Mouse (Mus musculus): ENCODE results near the gene March10. TPM values are rescaled to one million over a fixed set of nuclear protein-coding genes. Genes with fewer than 3 reads are reported as not detected.

March10 gene
- 1.2 and 2.4 TPM in 2 replicates for polyA plus RNA-seq (2012; rRNA removed)

DNA sequence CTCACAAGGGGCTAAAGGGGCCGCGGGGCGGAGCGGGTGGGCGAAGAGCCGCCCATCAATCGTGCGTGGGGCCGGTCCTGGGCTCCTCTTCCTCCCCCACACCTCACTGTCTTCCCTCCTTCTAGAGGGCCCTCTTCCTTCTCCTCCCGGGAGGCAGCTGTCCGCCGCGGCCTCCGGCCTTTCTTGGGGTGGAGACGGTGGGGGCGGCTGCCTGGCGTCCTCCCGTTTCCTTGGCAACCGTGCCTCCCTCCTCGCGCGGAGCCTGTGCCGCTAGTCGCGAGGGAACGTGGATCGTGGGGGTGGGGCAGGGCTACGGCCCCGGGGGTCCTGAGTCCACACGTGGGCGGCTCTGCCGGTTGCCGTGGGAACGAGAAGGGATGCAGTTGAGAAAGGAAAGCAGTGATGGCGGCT lies at the start of gene March10:
Gene March10, minus strand, starts transcription at position 239 of the 411 bp plus-strand sequence.
- no peak for DNase-seq (ENCODE audit: low read depth)

DNA sequence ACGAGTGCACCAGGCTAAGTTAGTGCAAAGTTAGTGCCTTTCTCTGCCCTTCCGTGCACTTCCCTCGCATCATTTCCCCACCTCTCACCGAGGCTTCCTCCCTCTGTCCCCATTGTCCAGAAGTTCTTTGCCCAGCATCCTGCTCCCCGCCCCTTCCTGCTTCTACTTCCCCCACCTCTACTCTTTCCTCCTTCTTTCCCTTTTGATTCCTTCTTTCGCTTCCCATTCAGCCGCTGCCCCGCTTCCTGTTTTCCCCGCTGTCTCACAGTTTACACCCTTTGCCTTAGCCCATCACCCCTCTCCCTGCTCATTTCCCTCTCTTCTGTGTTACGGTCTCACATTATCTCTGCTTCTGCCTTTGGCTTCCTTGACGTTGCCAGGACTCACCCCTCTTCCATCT lies 49.8 kb upstream of the March10 start:
- no peak for DNase-seq (ENCODE audit: low read depth)

DNA sequence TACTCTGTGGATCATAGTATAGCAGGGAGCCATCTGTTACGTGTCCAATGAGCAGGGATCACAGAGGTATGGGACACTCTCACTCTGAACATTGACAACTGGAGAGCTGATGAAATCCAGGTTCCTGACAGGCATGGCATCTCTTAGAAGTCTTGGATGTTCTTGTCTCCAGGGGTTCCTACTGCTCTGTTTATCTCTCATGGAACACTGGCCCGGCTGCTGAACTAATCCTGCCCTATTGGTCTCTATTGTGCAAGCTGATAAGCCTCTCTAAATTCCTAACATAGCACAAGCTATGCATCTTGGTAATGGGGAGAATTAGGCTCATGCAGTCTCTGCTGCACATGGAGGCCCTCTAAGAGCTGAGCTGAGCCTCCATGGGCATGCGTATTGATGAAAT lies 48.5 kb upstream of the March10 start:
- DNase-seq (ENCODE audit: low read depth), result no peak

DNA sequence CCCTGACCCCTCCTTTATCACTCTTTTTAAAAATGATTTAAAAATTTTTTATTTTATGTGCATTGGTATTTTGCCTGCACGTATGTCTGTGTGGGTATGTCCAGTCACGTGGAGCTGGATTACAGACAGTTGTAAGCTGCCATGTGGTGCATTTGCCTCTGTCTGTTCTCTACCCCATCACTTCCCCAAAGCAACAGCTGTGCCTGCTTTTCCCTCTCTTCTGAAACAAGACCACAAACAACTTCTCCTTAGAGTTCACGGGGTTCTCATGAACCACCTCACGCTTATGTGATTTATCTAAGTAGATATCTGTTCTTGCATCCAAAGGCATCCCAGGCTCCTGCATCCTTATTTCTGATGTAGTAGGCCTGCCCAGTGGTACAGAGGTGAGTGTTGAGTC lies 45.8 kb upstream of the March10 start:
- no peak for DNase-seq (ENCODE audit: low read depth)

DNA sequence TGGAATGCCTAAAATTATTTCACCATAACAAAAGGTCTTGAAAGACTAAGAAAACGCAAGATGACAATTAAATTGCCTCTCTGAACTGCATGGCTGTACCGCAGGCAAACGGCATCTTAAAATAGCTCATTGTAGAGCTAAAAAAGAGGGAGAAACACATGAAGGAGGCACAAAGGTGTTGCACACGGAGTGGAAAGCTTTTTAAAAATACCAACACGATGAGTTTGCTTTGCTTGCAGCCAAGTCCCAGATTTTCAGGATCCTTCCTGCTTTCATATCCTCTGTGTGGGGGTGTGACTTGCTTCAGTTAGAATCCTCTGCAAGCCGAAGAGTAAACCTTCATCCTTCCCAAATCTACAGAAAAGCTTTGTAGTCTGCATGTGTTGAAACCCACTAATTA lies 41.0 kb upstream of the March10 start:
- DNase-seq (ENCODE audit: low read depth), result no peak

DNA sequence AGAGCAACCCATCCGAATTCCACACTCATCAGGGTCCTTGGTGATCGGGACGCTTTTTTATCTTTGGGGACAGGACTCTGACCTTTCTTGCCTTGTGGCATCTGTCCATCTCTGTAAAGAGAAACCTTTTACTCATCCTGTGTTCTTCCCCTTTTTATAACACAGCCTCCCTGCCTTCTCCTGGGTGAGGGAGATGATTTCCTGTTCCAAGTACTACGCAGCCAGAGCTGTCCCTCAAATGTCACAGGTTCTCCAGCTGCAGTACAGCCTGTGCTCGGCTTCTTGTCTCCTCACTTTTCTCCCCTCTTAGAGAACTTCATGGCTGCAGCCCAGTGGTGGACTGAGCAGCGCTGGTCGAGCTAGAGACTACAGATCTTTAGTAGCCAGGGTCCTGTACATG lies 40.1 kb upstream of the March10 start:
- DNase-seq (ENCODE audit: low read depth), result no peak

DNA sequence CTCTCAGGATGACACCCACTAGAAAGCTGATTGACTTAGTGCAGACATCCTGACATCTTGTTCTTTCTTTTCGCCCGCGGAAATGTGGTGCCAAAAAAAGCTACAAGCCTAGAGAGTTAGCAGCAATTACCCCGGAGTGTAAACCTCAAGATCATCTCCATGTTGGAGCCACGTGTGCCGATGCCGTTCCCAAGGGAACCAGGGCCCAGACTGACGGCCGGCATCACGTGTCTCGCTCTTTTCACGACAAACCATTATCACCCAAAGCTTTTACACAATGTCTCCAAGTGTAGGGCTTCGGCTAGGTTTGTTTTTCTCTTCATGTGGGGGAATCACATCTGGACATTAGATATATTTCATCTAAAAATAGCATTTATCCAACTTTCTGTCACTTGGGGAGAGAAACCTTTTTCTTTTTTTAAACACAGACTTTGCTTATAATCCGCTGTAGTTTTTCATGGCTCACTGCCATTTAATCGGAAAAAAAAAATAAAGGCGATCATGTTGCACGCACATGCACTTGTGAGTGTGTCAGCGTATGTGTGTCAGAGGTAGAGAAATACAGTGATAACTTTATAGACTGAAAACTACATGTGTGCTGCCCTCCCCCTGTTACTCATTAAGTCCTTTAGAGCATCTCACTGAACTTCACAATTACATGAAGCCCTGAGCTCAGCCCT lies 39.2 kb upstream of the March10 start:
- DNase-seq (ENCODE audit: low read depth), result no peak

DNA sequence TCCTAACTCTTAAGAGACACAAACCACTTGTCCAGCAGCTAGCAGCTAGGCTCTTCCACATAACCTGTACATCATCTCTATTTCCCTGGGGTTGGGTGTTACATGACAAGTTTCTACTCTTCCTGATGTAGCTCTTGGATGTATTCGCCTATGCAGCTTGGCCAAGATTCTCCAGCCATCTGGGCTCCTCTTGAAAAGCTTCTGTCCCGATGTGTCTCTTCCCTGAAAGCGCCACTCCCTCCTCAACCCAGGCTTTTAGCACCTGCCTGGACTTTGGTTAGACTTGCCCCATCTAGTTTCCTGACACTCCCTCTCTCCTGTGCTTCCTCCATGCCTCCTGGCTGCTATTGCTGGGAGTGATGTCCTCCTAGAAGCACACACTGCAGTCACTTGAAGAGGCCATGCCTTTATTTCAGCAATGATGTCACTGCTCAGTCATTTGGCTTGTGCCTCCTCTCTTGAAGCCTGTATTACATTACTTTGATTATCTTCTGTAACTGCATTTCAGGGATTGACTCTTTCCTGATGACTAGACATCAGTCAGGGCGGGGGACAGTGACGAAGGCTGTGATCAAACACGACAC lies 38.3 kb upstream of the March10 start:
- no peak for DNase-seq (ENCODE audit: low read depth)

DNA sequence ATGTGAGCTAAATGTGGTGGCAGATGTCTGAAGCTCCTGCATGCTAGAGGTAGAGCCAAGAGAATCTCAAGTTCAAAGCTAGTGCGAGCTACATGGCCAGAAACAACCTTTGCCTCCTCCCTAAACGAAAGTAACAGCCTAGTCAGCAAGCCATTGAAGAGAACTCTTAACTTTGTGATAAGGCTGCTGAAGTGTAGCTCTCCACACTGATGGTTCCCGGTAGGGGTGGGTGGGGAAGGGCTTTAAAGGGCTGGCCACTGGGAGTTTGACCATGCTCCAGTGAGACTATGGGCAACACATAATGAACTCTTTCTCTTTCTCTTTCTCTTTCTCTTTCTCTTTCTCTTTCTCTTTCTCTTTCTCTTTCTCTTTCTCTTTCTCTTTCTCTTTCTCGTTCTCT lies 35.9 kb upstream of the March10 start:
- DNase-seq (ENCODE audit: low read depth), result no peak

DNA sequence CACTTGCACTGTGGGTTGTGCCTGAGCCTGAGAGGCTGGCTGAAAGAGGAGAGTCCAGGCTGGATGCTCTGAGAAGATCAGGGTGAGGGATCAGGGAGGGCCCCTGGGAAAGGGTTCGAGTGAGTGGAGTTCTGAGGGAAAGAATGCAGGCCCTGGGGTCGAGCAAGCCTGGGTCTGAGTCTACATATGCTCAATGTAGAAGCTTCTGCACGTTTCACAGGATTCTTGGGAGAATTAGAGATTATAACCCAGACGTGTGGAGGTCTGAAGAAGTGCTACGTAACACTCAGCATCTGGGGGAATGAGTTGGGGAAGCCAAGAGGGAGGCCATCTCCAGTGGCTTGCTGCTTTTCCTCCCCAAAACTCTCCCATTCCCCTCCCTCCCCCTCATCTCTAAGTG lies 34.4 kb upstream of the March10 start:
- DNase-seq (ENCODE audit: low read depth), result no peak

DNA sequence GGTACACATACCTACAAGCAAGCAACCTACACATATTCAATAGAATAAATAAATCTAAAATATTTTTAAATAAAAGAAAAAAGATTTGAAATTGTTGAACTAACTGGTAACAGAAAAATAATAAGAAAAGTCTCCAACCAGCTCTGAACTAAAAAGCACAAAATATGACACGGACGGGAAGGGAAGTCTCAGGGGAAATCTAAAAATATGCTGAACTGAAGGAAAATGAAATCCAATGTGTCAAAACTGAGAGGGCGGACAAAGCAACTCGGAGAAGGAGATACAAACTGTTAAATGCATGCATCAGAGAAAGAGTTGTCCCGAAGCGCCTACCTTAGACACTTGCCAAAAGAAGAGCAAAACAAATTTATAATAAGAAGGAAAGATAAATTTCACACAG lies 28.9 kb upstream of the March10 start:
- no peak for DNase-seq (ENCODE audit: low read depth)

DNA sequence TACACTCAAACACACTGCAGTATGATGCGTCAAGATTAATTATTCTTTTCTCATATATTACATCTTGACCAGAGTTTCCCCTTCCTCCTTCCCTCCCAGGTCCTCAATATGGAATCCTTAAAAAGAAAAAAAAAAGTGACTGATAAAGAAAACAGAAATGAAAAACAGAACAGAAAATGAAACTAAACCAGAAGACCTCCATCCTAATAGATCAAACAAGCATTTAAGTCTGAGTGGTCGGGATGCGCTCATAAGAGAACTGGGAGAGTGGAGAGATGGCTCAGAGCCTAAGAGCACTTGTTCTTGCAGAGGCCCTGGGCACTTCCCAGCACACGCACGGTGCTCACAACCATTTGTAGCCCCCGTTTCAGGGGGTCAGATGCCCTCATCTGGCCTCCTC lies 28.5 kb upstream of the March10 start:
- DNase-seq (ENCODE audit: low read depth), result no peak

DNA sequence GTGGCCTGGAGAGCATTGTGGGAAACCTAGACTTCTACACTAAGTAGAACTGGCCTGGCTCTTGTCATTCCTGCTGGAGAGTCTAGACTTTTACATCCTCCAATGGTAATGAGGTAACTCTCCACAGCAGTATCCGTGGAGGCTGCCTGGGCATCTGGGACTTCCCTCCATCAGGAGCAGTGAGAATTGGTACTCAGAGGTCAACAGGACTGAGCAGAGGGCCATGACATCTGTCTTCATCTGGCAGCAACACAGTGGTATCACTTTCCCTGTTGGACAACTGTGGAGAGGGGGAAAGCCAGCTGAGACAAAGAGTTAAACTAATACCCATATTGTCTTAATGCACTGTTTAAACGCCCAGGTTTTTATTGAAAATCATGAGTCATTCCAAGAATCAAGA lies 26.2 kb upstream of the March10 start:
- no peak for DNase-seq (ENCODE audit: low read depth)

DNA sequence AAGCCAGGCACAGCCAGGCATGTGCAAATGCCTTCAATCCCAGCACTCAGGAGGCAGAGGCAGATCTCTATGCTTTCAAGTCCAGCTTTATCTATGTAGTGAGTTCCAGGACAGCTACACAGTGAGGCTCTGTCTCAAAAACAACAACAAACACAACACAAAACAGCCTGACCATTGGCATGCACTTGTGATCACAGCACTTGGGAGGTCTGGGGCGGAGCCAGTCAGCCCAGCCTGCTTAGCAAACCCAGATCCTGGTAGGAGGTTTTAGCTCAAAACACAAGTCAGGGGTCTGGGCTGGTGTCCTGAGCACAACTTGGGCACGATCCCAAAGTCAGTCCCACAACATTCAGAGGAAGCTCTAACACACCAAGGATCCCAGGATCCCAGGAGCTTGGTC lies 18.2 kb upstream of the March10 start:
- DNase-seq (ENCODE audit: low read depth), result no peak

DNA sequence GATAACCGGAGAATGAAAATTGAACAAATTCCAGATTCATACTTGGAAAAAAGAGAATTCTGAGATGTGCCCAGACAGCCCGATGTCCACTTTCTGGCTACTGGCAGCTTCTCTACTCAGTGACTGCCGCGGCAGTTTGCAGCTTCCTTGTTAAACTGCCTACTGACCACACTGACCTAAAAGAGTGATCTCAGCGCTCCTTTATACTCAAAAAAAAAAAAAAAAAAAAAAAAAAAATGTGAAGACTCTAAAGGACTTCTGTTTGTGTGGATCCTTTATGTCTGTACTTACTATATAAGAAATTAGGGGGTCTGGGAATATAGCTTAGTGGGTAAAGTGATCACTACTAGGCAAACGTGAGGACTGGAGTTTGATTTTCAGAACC lies 17.8 kb upstream of the March10 start:
- no peak for DNase-seq (ENCODE audit: low read depth)

DNA sequence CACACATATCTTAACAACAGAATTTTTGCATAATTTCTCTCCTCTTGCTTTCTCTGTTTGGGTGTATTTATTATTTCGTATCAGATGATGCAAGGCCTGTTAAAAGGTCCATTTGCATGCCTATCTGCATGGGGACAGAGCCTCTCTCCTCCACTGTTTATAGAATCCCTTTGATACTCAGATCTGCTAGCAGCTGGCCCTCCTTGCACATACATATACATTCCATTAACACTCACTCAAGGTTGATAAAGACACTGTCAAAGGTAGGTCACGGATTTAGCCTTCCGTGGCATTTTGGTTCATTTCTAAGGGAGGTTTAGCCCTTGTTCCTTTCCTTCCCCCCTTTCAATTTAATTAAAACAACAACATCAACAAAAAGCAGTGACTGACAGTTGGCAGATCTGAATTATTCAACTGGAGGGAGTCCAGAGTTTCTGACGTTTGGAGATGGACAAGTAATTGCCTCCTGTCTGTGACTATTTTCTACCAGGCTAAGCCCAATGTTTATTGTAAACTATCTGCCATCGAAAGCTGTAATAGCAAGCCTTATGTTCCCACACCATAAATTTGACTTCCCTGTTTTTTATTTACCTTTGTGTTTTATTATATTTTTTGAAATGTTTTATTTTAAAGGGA lies 17.3 kb upstream of the March10 start:
- DNase-seq (ENCODE audit: low read depth), result no peak

DNA sequence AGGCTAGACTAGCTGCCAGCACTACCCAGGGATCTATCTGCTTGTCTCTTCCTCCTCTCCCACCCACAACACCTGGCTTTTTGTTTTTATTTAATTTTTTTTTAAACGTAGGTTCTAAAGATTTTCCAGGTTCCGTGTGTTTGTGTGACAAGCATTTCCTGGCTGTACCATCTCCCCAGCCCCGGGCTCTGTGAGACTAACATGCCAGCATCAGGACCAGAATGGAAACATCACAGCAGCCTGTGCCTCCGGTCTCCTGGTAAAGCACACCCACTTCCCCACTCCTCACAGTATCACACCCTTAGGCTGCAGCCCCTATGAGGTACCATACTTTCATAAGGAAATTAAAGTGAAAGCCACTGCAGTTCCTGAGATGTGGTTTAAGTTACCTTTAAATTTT lies 16.1 kb upstream of the March10 start:
- DNase-seq (ENCODE audit: low read depth), result no peak

DNA sequence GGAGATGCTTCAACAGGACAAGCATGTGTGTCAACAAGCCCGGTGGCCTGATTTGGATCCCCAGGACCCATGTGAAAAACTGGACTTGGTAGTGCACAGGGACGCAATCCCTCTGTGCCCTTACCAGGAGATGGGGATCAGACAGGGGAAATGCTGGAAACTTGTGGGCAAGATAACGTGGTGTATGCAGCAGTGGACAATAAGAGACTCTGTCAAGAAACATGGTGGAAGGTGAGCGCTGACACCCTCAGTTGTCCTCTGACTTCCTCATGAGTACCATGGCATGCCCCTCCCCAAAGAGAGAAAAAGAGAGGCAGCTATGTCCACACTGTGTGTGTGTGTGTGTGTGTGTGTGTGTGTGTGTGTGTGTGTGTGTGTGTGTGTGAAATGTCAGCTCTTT lies 14.4 kb upstream of the March10 start:
- no peak for DNase-seq (ENCODE audit: low read depth)

DNA sequence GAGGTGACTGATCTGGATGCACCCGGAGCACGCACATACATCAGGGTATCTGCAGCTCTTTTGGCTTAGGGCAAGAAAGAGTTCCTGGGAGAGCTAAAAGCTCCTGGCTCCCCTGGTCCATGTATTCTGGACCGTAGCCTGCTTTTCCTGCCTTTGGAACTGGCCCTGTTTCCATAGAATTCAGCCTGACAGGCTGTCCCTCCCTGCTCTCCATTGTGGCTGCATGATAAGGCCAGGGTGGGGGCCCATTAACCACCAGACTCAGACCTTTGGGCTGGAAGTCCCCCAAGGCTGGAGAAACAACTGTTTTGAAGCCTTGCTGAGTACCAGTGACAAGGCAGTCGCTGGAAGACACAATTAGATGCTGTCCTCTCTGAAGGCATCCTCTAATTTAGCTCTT lies 13.0 kb upstream of the March10 start:
- no peak for DNase-seq (ENCODE audit: low read depth)

DNA sequence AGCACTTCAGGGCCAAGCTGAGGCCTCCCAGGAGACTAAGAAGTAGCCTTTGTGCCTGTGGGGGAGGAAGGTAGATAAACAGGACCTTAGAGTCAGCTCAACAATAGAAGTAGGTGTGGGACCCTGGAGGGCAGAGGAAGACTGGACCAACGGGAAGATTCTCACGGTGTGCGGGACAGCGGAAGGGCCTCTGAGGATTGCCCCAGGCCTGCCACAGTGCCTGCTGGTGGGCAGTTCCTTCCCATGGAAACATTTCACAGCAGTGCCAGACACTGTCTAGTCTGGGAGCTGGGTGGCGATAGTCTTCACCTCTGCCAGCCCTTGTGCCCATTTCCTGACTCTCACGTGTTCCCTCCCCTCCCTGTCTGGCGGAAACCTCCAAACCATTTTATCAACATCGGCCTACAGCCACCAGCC lies 12.6 kb upstream of the March10 start:
- no peak for DNase-seq (ENCODE audit: low read depth)

DNA sequence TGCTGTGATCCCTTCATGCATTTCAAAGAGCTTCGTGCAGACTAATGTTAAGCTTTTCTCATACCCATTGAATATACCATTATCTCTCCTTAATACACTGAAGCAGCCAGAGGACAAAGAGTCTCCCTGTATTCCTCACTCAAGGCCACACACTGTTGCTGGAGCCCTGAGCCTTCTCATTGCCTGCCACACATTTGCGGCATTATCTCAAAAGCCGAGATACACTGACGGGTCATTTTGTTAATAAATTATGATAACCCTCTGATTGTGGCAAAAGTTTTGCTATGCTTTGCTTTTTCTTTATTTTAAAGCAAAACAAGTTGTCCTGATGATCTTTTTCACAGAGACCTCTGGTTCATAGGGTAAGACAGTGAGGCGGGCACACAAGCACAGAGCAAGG lies 11.9 kb upstream of the March10 start:
- no peak for DNase-seq (ENCODE audit: low read depth)

DNA sequence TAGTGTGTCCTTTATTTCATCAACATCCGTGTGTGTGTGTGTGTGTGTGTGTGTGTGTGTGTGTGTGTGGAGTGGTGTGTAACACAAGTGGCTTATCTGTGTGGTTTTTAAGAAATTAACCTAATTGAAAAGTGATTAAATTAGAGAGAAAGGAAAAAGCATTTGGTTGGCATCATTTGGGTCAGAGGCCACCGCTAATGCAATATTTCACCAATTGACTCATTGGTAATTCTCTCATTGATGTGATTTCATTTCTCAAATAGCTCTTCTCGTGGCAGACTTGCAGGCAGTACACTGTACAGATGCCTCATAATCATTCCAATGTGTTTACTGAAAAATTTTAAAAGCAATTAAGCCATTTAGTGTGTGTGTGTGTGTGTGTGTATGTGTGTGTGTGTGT lies 11.3 kb upstream of the March10 start:
- DNase-seq (ENCODE audit: low read depth), result no peak

DNA sequence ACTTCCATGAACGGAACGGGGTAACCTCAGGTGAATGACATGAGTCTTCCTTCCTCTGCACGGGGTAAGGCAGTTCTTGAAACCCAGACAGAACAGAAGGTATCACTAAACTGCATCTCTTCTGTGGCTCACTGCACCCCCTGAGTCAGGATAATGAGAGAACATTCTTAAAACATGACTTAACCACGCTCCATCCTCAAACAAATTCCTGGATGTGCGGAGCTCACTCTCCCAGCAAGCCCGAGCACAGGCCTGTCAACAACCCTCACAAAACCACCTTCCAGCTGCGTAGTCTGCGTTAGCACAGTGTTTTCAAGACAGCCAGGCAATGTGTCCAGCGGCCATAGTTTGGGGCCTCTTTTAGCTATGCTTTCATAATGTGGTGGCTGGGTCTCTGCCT lies 10.7 kb upstream of the March10 start:
- DNase-seq (ENCODE audit: low read depth), result no peak

DNA sequence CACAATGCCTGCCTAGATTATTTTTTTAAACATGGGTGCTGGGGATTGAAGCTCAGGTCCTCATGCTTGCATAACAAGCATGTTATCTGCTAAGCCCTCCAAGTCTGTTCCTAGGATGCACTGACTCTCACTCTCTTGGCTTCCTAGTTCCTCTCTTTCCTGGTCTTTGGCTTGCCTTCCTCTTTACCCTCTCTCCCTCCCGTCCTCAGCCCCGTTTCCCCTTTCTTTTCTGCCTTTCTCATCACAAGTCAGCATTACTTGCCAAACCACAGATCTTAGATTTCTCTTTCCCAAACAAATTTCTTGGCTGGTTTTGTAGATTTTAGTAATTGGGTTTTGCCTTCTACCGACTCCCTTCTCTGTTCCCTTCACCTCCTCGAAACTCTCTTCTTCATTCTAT lies 10.2 kb upstream of the March10 start:
- no peak for DNase-seq (ENCODE audit: low read depth)
